Mouse (Mus musculus): ENCODE results near the gene Otulin.

The Otulin gene

GRCm38 (mm10) chr15:27506893-27507596, 123.4 kb downstream of the Otulin start:
- DNase-seq (ENCODE audit: extremely low read depth, low read depth) = no peak

- no peak for DNase-seq (ENCODE audit: extremely low read depth, low read depth)
Observed at GRCm38 (mm10) chr15:27506127-27506886, 124.2 kb downstream of the Otulin start.

- no peak for DNase-seq (ENCODE audit: extremely low read depth, low read depth)
Observed at GRCm38 (mm10) chr15:27503801-27504730, 126.4 kb downstream of the Otulin start.

- no peak for DNase-seq (ENCODE audit: extremely low read depth, low read depth)
Observed at GRCm38 (mm10) chr15:27503221-27503620, 127.3 kb downstream of the Otulin start.

GRCm38 (mm10) chr15:27502338-27502737, 128.2 kb downstream of the Otulin start:
- DNase-seq (ENCODE audit: extremely low read depth, low read depth) = no peak

GRCm38 (mm10) chr15:27500390-27500789, 130.1 kb downstream of the Otulin start:
- no peak for DNase-seq (ENCODE audit: extremely low read depth, low read depth)

GRCm38 (mm10) chr15:27498078-27498477, 132.4 kb downstream of the Otulin start:
- no peak for DNase-seq (ENCODE audit: extremely low read depth, low read depth)

GRCm38 (mm10) chr15:27497300-27497997, 133.0 kb downstream of the Otulin start:
- no peak for DNase-seq (ENCODE audit: extremely low read depth, low read depth)

GRCm38 (mm10) chr15:27496596-27497299, 133.7 kb downstream of the Otulin start:
- DNase-seq (ENCODE audit: extremely low read depth, low read depth) = no peak

- no peak for DNase-seq (ENCODE audit: extremely low read depth, low read depth)
Observed at GRCm38 (mm10) chr15:27495981-27496401, 134.5 kb downstream of the Otulin start.

- DNase-seq (ENCODE audit: extremely low read depth, low read depth) = no peak
Observed at GRCm38 (mm10) chr15:27493516-27493915, 137.0 kb downstream of the Otulin start.

- no peak for DNase-seq (ENCODE audit: extremely low read depth, low read depth)
Observed at GRCm38 (mm10) chr15:27492734-27493133, 137.8 kb downstream of the Otulin start.
